Mouse (Mus musculus) MEL-GATA-1-ER (cell line): Measurements from ENCODE around the gene Olfr957.

ENCODE experiments used
- DNase-seq: peaks from one replicate; pipeline ENCODE4 v3.0.0-alpha.2; 2012; ENCODE audit warnings: low read depth; ENCODE audit errors: extremely low read depth

The Olfr957 gene

GRCm38 (mm10) chr9:39515531-39515930, at the start of gene Olfr957:
Gene Olfr957, minus strand, starts transcription at chr9:39515809.
- DNase-seq: no peak

- DNase-seq: no peak
These were observed 42.7 kb upstream of the Olfr957 start for GRCm38 (mm10) chr9:39558349-39558647.

- DNase-seq: no peak
These were observed 42.1 kb upstream of the Olfr957 start for GRCm38 (mm10) chr9:39557529-39558348.

- no peak for DNase-seq
These were observed 38.3 kb upstream of the Olfr957 start, which contains the start of gene Olfr958 for GRCm38 (mm10) chr9:39553946-39554345. Gene Olfr958, minus strand, starts transcription at chr9:39554054.

GRCm38 (mm10) chr9:39550806-39551205, 35.2 kb upstream of the Olfr957 start:
- no peak for DNase-seq

- no peak for DNase-seq
These were observed 8.1 kb upstream of the Olfr957 start for GRCm38 (mm10) chr9:39523616-39524285.

GRCm38 (mm10) chr9:39518595-39518994, 3.0 kb upstream of the Olfr957 start:
- no peak for DNase-seq

GRCm38 (mm10) chr9:39509412-39509811, 6.2 kb downstream of the Olfr957 start:
- DNase-seq: no peak

- no peak for DNase-seq
These were observed 6.6 kb downstream of the Olfr957 start for GRCm38 (mm10) chr9:39508998-39509397.

- no peak for DNase-seq
These were observed 21.7 kb downstream of the Olfr957 start, which contains the start of gene Olfr44 for GRCm38 (mm10) chr9:39493895-39494294. Gene Olfr44, minus strand, starts transcription at chr9:39493995.

- no peak for DNase-seq
These were observed 43.8 kb downstream of the Olfr957 start, which contains the start of gene Olfr955 for GRCm38 (mm10) chr9:39471844-39472243. Gene Olfr955, minus strand, starts transcription at chr9:39471944.
